Mouse (Mus musculus) ovary, postnatal 10 days (tissue): ENCODE results near the gene Nup214.

ENCODE experiments used
- DNase-seq: peaks from one replicate; pipeline ENCODE4 v3.0.0; 2022; ENCODE audit warnings: low spot score

The Nup214 gene

DNA sequence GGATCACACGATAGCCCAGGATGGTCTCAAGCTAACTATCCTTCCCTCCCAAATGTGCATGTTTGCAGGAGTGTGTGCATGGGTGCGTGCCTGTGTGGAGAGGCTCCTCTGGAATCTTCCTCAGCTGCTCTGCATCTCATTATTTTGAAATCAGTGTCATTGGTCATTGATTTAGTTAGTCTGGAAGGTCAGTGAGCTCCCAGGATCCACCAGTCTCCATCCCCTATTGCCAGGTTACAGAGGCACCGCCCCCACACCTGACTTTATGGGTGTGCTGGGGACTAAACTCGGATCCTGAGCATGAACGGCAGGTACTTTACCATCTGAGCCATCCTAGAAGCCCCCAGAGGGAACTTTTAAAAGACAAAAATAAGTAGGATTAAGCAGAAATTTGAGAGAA is 128.7 kb downstream of the Nup214 start:
- no peak for DNase-seq

GRCm38 (mm10) chr2:32103557-32103956 is 129.3 kb downstream of the Nup214 start:
- DNase-seq: no peak
